Mouse (Mus musculus): ENCODE results near the gene Tgfbr1. TPM values are rescaled to one million over a fixed set of nuclear protein-coding genes. Genes with fewer than 3 reads are reported as not detected.
A peak's percentile ranks its signal among the peaks of the same experiment; 100 is the strongest.

Tgfbr1 gene
- polyA plus RNA-seq, 1 experiment, result 0.79 TPM

DNA sequence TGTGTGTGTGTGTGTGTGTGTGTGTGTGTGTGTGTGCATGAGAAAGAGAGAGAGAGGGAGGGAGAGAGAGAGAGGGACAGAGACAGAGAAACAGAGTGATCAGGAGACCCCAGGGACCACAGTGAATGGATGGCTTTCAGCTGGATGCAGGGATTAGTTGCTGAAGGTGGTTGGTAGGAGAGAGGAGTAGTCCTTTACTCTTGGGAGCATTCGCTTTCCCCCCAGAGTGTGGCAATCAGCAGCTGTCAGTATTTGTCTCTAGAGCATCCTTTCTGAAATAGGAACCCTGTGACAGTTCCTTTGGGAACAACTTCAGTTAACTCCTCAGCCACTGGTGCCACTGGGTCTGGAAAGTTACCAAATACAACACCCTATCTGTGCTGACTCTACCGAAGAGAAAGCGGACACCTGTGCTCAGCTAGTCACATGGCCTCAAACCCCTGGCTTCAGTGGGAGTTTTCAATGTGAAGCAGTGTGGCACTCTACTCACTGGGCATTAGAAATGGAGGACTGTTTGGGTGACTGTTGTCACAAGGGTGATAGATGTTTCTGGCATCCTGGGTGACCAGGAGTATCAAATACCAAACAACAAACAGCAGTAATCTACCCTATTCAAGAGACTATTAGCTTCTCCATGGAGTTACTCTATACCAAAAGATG is 16.0 kb upstream of the Tgfbr1 start:
- Histone ChIP-seq H3K36me3 (replicated peaks; ENCODE audit: low read length) (no peaks in the 10 kb centered on the region), H3K4me3 (replicated peaks) (no peak overlapping the region), H3K4me1 (peaks cover 7% of the 10 kb centered on the region), H3K27me3 (replicated peaks) (peaks cover 38% of the 10 kb centered on the region), H3K9me3 (peaks cover 4% of the 10 kb centered on the region)
- no peak for TF ChIP-seq FLI1 (IDR thresholded peaks at IDR 0.05; ENCODE audit: low read length)
- TF ChIP-seq GATA1 (IDR thresholded peaks at IDR 0.05; ENCODE audit: borderline replicate concordance, low read length), result no peak

DNA sequence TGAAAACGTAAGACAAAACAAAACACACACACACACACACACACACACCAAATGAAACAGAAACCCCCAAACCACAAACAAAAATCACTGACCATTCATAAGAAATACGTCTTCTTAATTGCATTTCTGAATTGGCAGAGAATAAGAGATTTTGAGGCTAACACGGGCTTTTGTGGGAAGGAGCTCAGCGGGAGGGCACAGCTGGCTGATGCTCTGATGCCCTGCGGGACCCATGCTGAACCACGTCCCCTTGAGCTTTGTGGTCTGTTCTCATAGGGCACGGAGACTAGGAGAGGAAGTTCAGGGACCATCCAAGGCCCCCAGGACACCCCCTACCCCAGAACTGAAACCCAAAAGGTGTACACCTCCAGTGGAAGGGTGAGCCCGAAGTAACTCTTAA is 10.4 kb upstream of the Tgfbr1 start:
- Histone ChIP-seq H3K4me3 (replicated peaks) (no peak overlapping the region), H3K27me3 (replicated peaks) (peaks cover 15% of the 10 kb centered on the region), H3K4me1 (peaks cover 11% of the 10 kb centered on the region; the same call in 1 of the 2 replicates), H3K9me3 (no peaks in the 10 kb centered on the region), H3K36me3 (replicated peaks; ENCODE audit: low read length) (no peaks in the 10 kb centered on the region)
- TF ChIP-seq GATA1 (IDR thresholded peaks at IDR 0.05; ENCODE audit: borderline replicate concordance, low read length) (no peak), FLI1 (IDR thresholded peaks at IDR 0.05; ENCODE audit: low read length) (no peak)

DNA sequence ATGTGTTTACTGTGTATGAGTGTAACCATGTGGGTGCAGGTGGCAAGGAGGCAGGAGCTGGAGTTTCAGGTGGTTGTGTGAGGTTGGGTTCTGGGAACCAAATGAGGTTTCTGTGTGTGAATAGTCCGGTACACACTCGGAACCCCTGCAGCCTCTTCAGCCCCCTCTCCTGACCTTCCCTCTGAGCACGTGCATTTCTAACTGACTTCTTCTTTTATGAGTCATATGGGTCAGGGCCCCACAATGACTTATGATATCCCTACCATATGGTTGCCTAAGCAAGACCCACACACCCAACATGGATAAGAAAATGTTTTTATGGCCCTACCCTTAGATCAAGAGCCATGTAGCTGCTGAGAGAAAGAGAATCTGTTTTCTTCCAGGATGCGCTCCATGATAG is 6.0 kb upstream of the Tgfbr1 start:
- no peak for TF ChIP-seq GATA1 (IDR thresholded peaks at IDR 0.05; ENCODE audit: borderline replicate concordance, low read length)
- no peak for TF ChIP-seq FLI1 (IDR thresholded peaks at IDR 0.05; ENCODE audit: low read length)
- H3K9me3 ChIP-seq, result no peaks in the 10 kb centered on the region
- no peak overlapping the region for H3K4me3 ChIP-seq (replicated peaks)
- H3K4me1 ChIP-seq, result peaks cover 32% of the 10 kb centered on the region
- no peaks in the 10 kb centered on the region for H3K36me3 ChIP-seq (replicated peaks; ENCODE audit: low read length)
- peaks cover 27% of the 10 kb centered on the region for H3K27me3 ChIP-seq (replicated peaks)

DNA sequence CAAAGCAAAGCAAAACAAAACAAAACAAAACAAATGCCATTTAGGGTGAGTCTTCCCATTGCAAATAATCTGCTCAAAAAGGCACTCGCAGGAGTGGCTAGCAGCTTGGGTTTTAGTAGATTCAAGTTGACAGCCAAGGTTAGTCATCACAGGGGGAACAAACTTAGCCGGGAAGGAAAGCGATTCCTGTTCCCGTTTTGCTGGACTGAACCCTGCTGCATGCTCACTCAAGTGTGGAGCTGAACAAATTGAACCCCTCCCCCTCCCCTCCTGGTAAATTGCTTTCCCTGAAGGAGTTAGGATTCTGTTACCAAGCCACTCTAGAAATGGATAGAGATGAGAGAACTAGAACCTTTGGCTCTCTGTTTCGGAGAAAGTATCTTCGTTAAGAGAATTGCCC is 3.3 kb upstream of the Tgfbr1 start:
- H3K4me1 ChIP-seq, result peaks cover 41% of the 10 kb centered on the region
- no peaks in the 10 kb centered on the region for H3K9me3 ChIP-seq
- peaks cover 21% of the 10 kb centered on the region for H3K27me3 ChIP-seq (replicated peaks)
- TF ChIP-seq FLI1 (IDR thresholded peaks at IDR 0.05; ENCODE audit: low read length), result no peak
- no peak for TF ChIP-seq GATA1 (IDR thresholded peaks at IDR 0.05; ENCODE audit: borderline replicate concordance, low read length)
- no peaks in the 10 kb centered on the region for H3K36me3 ChIP-seq (replicated peaks; ENCODE audit: low read length)
- H3K4me3 ChIP-seq (replicated peaks), result no peak overlapping the region

DNA sequence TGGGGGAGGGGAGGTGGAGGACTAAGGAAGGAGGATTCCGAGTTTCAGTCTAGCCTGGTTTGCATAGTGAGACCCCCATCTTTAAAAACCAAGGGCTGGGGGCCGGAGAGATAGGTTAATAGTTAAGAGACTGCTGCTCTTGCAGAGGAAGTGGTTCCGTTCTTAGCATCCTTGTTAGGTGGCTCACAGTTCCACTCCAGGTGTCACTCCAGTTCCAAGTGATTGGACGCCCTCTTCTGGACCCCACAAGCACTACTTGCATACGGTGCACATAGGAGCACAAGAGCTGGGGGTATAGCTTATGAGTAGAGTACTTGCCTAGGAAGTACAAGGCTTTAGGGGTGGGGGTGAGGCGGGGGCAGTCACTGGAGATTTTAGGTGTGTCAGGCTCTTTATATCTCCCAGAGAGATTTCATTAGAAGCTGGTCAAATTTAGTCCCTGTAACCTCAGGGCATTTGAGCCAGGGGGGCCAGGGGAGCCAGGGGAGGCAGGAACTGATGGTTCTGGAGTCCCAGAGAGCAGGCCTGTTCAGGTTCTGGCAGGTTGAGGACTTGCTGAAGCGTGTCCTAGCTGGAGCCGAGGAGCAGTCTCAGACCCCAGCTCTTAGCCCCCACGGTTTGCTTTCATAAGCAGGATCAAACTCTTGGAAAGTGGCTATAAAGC is 1.5 kb upstream of the Tgfbr1 start:
- H3K36me3 ChIP-seq (replicated peaks; ENCODE audit: low read length), result no peaks in the 10 kb centered on the region
- no peak for TF ChIP-seq GATA1 (IDR thresholded peaks at IDR 0.05; ENCODE audit: borderline replicate concordance, low read length)
- no peak for TF ChIP-seq FLI1 (IDR thresholded peaks at IDR 0.05; ENCODE audit: low read length)
- H3K4me1 ChIP-seq, result peaks cover 44% of the 10 kb centered on the region
- no peaks in the 10 kb centered on the region for H3K9me3 ChIP-seq
- peak overlapping the region; percentile 95 for H3K4me3 ChIP-seq (replicated peaks)
- peaks cover 21% of the 10 kb centered on the region for H3K27me3 ChIP-seq (replicated peaks)

DNA sequence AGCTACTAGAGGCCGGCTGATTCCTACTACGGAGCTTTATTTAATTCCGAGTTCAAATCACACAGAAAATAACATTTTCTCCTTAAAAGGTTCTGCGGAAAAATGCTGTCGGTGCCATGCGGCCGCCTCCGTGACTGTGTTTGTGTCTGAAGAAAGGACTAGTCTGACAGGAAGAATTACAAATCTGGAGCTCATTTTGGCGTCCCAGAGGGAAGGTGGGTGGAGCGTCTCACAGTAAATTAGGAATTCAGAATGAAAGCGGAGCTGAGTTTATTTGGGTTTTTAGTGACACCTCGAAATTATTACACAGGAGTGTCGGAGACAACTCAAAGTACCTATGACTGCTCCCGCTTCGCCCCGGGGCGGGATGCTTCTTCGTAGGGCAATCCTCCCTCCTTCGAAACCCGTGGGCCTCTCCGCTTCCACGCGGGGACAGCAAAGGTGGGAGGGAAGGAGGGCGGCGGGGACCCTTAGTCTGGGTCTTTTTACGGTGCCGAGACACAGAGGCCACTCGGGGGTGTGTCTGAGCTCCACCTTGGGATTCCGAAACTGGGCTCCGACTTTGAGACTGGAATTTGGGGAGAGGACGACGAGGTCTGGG is 861 bp upstream of the Tgfbr1 start:
- no peaks in the 10 kb centered on the region for H3K9me3 ChIP-seq
- H3K36me3 ChIP-seq (replicated peaks; ENCODE audit: low read length), result no peaks in the 10 kb centered on the region
- peaks cover 45% of the 10 kb centered on the region for H3K4me1 ChIP-seq
- H3K4me3 ChIP-seq (replicated peaks), result peak overlapping the region; percentile 95
- H3K27me3 ChIP-seq (replicated peaks), result peaks cover 21% of the 10 kb centered on the region
- TF ChIP-seq GATA1 (IDR thresholded peaks at IDR 0.05; ENCODE audit: borderline replicate concordance, low read length) (no peak), FLI1 (IDR thresholded peaks at IDR 0.05; ENCODE audit: low read length) (no peak)

DNA sequence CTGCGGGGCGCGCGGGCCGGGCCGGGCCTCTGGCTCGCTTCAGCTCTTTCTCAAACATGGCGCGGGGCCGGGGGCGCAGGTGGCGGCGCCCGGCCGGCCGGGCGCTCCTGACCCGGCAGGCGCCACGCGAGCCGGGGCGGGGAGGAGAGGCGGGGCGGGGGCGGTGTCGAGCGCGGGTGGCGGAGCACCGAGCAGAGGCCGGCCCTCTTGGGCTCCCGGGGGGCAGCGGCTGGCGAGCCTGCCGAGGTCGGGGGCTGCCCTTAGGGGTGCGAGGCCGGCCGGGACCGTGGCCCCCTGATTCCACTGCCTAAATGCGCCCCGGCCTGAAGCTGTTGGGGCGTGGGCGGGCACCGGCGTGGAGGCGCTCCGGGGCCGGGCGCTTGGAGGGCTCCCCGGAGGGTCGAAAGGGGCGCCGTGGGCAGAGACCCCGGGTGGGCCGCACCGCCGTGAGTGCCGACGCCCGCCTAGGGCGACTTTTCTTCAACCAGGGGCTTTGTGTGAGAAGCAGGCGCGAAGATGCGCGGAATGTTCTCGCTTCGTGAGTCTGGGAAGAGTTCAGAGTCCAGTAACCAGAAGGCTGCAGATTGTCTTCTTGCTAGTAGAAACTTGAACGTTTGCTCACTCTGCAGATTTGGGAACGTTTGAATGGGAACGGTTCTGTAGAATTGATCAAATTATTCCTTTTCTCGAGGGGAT is 542 bp downstream of the Tgfbr1 start:
- Histone ChIP-seq H3K4me3 (replicated peaks) (peak overlapping the region; percentile 95), H3K27me3 (replicated peaks) (peaks cover 17% of the 10 kb centered on the region), H3K4me1 (peaks cover 56% of the 10 kb centered on the region), H3K36me3 (replicated peaks; ENCODE audit: low read length) (no peaks in the 10 kb centered on the region), H3K9me3 (no peaks in the 10 kb centered on the region)
- TF ChIP-seq GATA1 (IDR thresholded peaks at IDR 0.05; ENCODE audit: borderline replicate concordance, low read length) (no peak), FLI1 (IDR thresholded peaks at IDR 0.05; ENCODE audit: low read length) (no peak)

DNA sequence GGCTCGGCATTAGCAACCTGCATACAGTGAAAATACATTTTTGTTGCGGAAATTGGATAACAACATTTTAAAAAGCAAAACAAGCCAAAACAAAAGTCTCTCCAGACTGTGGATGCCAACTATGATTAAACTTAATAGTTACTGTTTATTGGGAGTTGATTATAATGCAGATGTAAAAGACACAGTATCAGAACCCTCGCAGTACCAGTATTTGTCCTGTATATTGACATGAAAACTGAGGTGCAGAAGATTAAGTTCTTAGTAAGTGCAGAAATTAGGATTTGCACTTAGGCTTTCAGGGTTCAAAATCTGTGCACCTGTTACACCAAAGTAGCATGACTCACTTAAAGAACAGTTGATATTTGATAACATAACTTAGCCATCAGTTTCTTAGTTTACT is 1.3 kb downstream of the Tgfbr1 start:
- peak overlapping the region; percentile 95 for H3K4me3 ChIP-seq (replicated peaks)
- TF ChIP-seq FLI1 (IDR thresholded peaks at IDR 0.05; ENCODE audit: low read length) (no peak), GATA1 (IDR thresholded peaks at IDR 0.05; ENCODE audit: borderline replicate concordance, low read length) (no peak)
- H3K9me3 ChIP-seq, result no peaks in the 10 kb centered on the region
- H3K4me1 ChIP-seq, result peaks cover 59% of the 10 kb centered on the region
- H3K36me3 ChIP-seq (replicated peaks; ENCODE audit: low read length), result no peaks in the 10 kb centered on the region
- peaks cover 11% of the 10 kb centered on the region for H3K27me3 ChIP-seq (replicated peaks)

DNA sequence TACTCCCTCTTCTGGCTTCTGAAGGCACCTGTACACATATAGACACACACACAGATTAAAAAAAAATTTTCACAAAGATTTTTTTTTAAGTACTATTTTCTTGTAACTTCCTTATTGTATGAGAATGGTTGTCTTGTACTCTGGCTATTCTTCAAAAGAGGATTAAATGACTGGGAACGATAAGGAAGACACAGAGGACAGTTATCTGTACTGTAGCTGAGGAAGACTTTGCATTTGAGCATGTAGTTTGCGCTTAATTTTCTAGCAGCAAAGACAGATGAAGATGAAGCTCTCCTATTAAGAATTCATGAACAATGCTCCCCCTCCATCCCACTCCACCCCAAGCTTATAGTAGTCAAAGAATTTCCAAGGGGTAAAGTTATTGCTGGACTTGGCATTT is 9.6 kb downstream of the Tgfbr1 start:
- Histone ChIP-seq H3K9me3 (peaks cover 3% of the 10 kb centered on the region; the same call in 1 of the 2 replicates), H3K27me3 (replicated peaks) (no peaks in the 10 kb centered on the region)
- TF ChIP-seq FLI1 (IDR thresholded peaks at IDR 0.05; ENCODE audit: low read length), result no peak
- no peak for TF ChIP-seq GATA1 (IDR thresholded peaks at IDR 0.05; ENCODE audit: borderline replicate concordance, low read length)

More for the DNA sequence above, 9.6 kb downstream of the Tgfbr1 start:
- peaks cover 50% of the 10 kb centered on the region for H3K4me1 ChIP-seq
- H3K4me3 ChIP-seq (replicated peaks), result no peak overlapping the region
- peaks cover 5% of the 10 kb centered on the region for H3K36me3 ChIP-seq (replicated peaks; ENCODE audit: low read length)
